Mouse (Mus musculus): ENCODE data around the gene Exog.

Exog gene

GRCm38 (mm10) chr9:119460410-119460809 is 15.7 kb downstream of the Exog start:
- DNase-seq (ENCODE audit: low read depth, low spot score) = no peak

GRCm38 (mm10) chr9:119465056-119465455 is 20.3 kb downstream of the Exog start:
- DNase-seq (ENCODE audit: low read depth, low spot score) = no peak

GRCm38 (mm10) chr9:119465595-119465994 is 20.9 kb downstream of the Exog start:
- no peak for DNase-seq (ENCODE audit: low read depth, low spot score)

- no peak for DNase-seq (ENCODE audit: low read depth, low spot score)
Observed at GRCm38 (mm10) chr9:119469691-119470353, 25.1 kb downstream of the Exog start.

- no peak for DNase-seq (ENCODE audit: low read depth, low spot score)
Observed at GRCm38 (mm10) chr9:119472412-119472918, 27.7 kb downstream of the Exog start.

- no peak for DNase-seq (ENCODE audit: low read depth, low spot score)
Observed at GRCm38 (mm10) chr9:119473011-119473410, 28.3 kb downstream of the Exog start.

GRCm38 (mm10) chr9:119473608-119474164 is 28.9 kb downstream of the Exog start:
- no peak for DNase-seq (ENCODE audit: low read depth, low spot score)

GRCm38 (mm10) chr9:119474717-119475611 is 30.2 kb downstream of the Exog start:
- DNase-seq (ENCODE audit: low read depth, low spot score) = no peak

- DNase-seq (ENCODE audit: low read depth, low spot score) = no peak
Observed at GRCm38 (mm10) chr9:119477754-119478153, 33.0 kb downstream of the Exog start.

GRCm38 (mm10) chr9:119478345-119478744 is 33.6 kb downstream of the Exog start:
- no peak for DNase-seq (ENCODE audit: low read depth, low spot score)

- DNase-seq (ENCODE audit: low read depth, low spot score) = no peak
Observed at GRCm38 (mm10) chr9:119479297-119479696, 34.6 kb downstream of the Exog start.

- DNase-seq (ENCODE audit: low read depth, low spot score) = no peak
Observed at GRCm38 (mm10) chr9:119481612-119482011, 36.9 kb downstream of the Exog start.

GRCm38 (mm10) chr9:119483554-119484353 is 39.0 kb downstream of the Exog start:
- DNase-seq (ENCODE audit: low read depth, low spot score) = no peak

- DNase-seq (ENCODE audit: low read depth, low spot score) = no peak
Observed at GRCm38 (mm10) chr9:119484420-119484819, 39.7 kb downstream of the Exog start.

GRCm38 (mm10) chr9:119484868-119485267 is 40.1 kb downstream of the Exog start:
- no peak for DNase-seq (ENCODE audit: low read depth, low spot score)

GRCm38 (mm10) chr9:119496354-119496753 is 51.6 kb downstream of the Exog start:
- DNase-seq (ENCODE audit: low read depth, low spot score) = no peak

- no peak for DNase-seq (ENCODE audit: low read depth, low spot score)
Observed at GRCm38 (mm10) chr9:119496960-119497359, 52.2 kb downstream of the Exog start.

- DNase-seq (ENCODE audit: low read depth, low spot score) = no peak
Observed at GRCm38 (mm10) chr9:119497546-119498246, 53.0 kb downstream of the Exog start.

GRCm38 (mm10) chr9:119498247-119498607 is 53.5 kb downstream of the Exog start:
- DNase-seq (ENCODE audit: low read depth, low spot score) = no peak

- no peak for DNase-seq (ENCODE audit: low read depth, low spot score)
Observed at GRCm38 (mm10) chr9:119498885-119499284, 54.1 kb downstream of the Exog start.

GRCm38 (mm10) chr9:119503613-119504012 is 58.9 kb downstream of the Exog start:
- no peak for DNase-seq (ENCODE audit: low read depth, low spot score)
